Mouse (Mus musculus) spleen, adult 2 months (tissue): ENCODE measurements around the gene Pex10. TPM values are rescaled to one million over a fixed set of nuclear protein-coding genes. Genes with fewer than 3 reads are reported as not detected.

Experiments used
- DNase-seq, 2 experiments: peaks; one replicate each; pipeline versions ENCODE4 v3.0.0 to v3.0.0-alpha.2; 2012 to 2021; ENCODE audit warnings: low spot score in 2 of 2, low read depth in 1 of 2
- H3K27ac ChIP-seq: fragments of 200-500 bp; 2 replicates; pipeline ENCODE4 v1.5.1; 2012; ENCODE audit warnings: low read length, inconsistent platforms; ENCODE audit not compliant: insufficient read depth
- H3K27me3 ChIP-seq: fragments of 200-500 bp; 2 replicates; pipeline ENCODE4 v1.6.1; 2012; ENCODE audit warnings: mild to moderate bottlenecking, moderate library complexity, low read length, inconsistent platforms; ENCODE audit not compliant: control insufficient read depth, insufficient read depth
- H3K36me3 ChIP-seq: fragments of 200-500 bp; 2 replicates; pipeline ENCODE4 v1.6.1; 2012; ENCODE audit warnings: mild to moderate bottlenecking, low read length, inconsistent platforms; ENCODE audit not compliant: control insufficient read depth, insufficient read depth
- H3K4me1 ChIP-seq: fragments of 200-500 bp; 2 replicates; pipeline ENCODE4 v1.6.1; 2011; ENCODE audit warnings: inconsistent platforms; ENCODE audit not compliant: control insufficient read depth, insufficient read depth, insufficient read length
- H3K4me3 ChIP-seq: fragments of 200-500 bp; 2 replicates; pipeline ENCODE4 v1.5.1; 2011; ENCODE audit warnings: mild to moderate bottlenecking, inconsistent platforms; ENCODE audit not compliant: insufficient read depth, insufficient read length; ENCODE audit errors: extremely low read depth
- CTCF ChIP-seq: fragments of 200-500 bp; IDR thresholded peaks from 2 replicates; pipeline ENCODE4 v1.5.1; 2011; ENCODE audit warnings: mild to moderate bottlenecking, inconsistent platforms; ENCODE audit not compliant: insufficient read depth, insufficient read length, insufficient replicate concordance; ENCODE audit errors: extremely low read depth
- POLR2A ChIP-seq: fragments of 200-500 bp; IDR thresholded peaks from 2 replicates; pipeline ENCODE4 v1.6.1; 2011; ENCODE audit warnings: low read depth, low read length, inconsistent platforms
- WGBS: fragments of 180-500 bp; shearing (Covaris S2); methylation state at CpG from one replicate; pipeline ENCODE4 v1.1.7; 2018; 5-methylcytosine and 5-hydroxymethylcytosine counted together
- polyA plus RNA-seq: library from polyadenylated mRNA; depleted of rRNA; stranded (reverse); fragments of >200 nt; gene quantifications from 2 replicates; pipeline ENCODE4 v1.2.3, GENCODE M21; 2012; rRNA removed

Pex10 gene
- polyA plus RNA-seq, 1 experiment = 14.3 TPM

DNA sequence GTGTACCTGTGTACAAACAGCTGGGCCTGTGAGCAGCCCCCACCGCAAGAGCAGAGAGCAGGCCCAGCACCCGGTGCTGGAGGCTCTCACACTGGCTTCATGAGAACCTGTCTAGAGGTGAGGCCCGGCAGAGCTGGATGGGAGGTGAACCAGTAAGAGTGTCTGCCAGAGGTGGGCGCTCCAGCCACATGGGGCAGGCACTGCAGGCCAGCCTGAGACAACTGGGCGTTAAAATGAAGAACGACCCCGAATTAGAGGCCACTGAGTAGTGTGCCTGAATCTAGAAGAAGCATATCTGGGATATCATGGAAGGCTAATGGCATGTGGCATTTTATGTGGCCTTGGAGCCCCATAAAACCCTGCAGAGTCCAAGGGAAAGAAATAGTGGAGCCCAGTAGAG lies 53.2 kb downstream of the Pex10 start:
- Histone ChIP-seq H3K36me3 (no peaks in the 10 kb centered on the region), H3K27me3 (no peaks in the 10 kb centered on the region), H3K4me1 (peaks cover 6% of the 10 kb centered on the region; the same call in 1 of the 2 replicates), H3K4me3 (no peak overlapping the region), H3K27ac (no peak overlapping the region)
- no peak for DNase-seq
- TF ChIP-seq POLR2A = no peak
- no peak for TF ChIP-seq CTCF
- WGBS = 87% methylated on average over 7 of the region's 7 CpGs

DNA sequence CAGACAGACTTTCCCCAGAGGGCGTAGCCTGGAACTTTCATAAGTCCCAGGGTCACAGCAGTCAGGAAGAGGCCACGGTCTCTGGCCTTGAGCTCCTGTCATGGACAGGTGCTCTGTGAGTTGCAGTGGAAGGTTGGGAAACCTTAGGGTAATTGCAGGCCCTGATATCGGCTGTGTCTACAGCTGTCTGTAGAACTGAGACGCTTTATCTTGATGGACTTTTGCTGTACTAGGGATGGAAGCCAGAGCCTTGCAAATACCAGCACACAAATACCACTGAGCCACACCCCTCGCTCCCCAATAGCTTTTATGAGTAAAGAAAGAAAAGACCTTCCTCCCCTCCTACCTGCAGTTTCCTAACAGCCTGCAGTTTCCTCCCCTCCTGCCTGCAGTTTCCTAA lies 53.8 kb downstream of the Pex10 start:
- Histone ChIP-seq H3K27me3 (no peaks in the 10 kb centered on the region), H3K4me3 (no peak overlapping the region), H3K36me3 (no peaks in the 10 kb centered on the region), H3K27ac (no peak overlapping the region), H3K4me1 (peaks cover 6% of the 10 kb centered on the region; the same call in 1 of the 2 replicates)
- 77% methylated on average over 5 of the region's 5 CpGs for WGBS
- no peak for DNase-seq
- no peak for TF ChIP-seq CTCF

DNA sequence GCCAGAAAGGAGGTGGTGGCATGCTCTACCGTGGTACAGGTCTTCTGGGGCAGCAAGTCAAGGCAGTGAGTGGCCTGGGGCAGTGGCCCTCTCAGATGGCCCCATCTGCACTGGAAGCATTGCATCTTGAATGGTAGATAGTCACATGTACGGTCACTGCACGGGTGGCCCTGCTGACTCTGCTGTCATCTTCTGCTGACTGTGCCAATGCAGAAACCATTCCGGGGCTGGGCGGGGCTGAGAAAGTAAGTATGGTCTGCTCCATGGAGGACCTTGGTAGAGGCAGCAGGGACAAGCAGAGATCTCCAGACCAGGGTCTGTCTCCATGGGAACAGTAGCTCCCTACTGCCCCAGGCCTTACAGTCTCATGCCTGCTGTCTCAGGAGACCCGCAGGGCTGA lies 54.4 kb downstream of the Pex10 start:
- H3K27me3 ChIP-seq = no peaks in the 10 kb centered on the region
- no peak overlapping the region for H3K27ac ChIP-seq
- no peaks in the 10 kb centered on the region for H3K36me3 ChIP-seq
- no peak overlapping the region for H3K4me3 ChIP-seq
- no peak for DNase-seq
- 95% methylated on average over 6 of the region's 6 CpGs for WGBS
- TF ChIP-seq POLR2A = no peak
- no peak for TF ChIP-seq CTCF
- H3K4me1 ChIP-seq = peaks cover 6% of the 10 kb centered on the region; the same call in 1 of the 2 replicates

Other genes starting within 250 kb of the Pex10 start
- 0.01 TPM in 1 of 2 replicates, not detected in the other for gene Ttc34, start 229.6 kb upstream of the Pex10 start, polyA plus RNA-seq
- 0.22 TPM in 2 replicates for gene Mmel1, start 197.4 kb upstream of the Pex10 start, polyA plus RNA-seq
- gene Fam213b, start 167.9 kb upstream of the Pex10 start, polyA plus RNA-seq = 22.2 and 33.6 TPM in 2 replicates
- gene Tnfrsf14, start 138.5 kb upstream of the Pex10 start, polyA plus RNA-seq = 210 and 232 TPM in 2 replicates
- 5.4 and 10.5 TPM in 2 replicates for gene Hes5, start 106.1 kb upstream of the Pex10 start, polyA plus RNA-seq
- gene Pank4, start 102.9 kb upstream of the Pex10 start, polyA plus RNA-seq = 58.0 and 69.5 TPM in 2 replicates
- 0.20 and 0.29 TPM in 2 replicates for gene Plch2, start 10.2 kb upstream of the Pex10 start, polyA plus RNA-seq
- gene Rer1, start 19.4 kb downstream of the Pex10 start, polyA plus RNA-seq = 37.7 and 44.1 TPM in 2 replicates
- 3.6 and 3.7 TPM in 2 replicates for gene Morn1, start 19.6 kb downstream of the Pex10 start, polyA plus RNA-seq
- gene Ski, start 155.6 kb downstream of the Pex10 start, polyA plus RNA-seq = 32.2 and 40.6 TPM in 2 replicates
- gene Faap20, start 182.8 kb downstream of the Pex10 start, polyA plus RNA-seq = 43.2 and 64.8 TPM in 2 replicates